Mouse (Mus musculus): ENCODE measurements around the gene Aasdh. TPM values are rescaled to one million over a fixed set of nuclear protein-coding genes. Genes with fewer than 3 reads are reported as not detected.
A peak's percentile ranks its signal among the peaks of the same experiment; 100 is the strongest.

Aasdh gene
- total RNA-seq, 2 experiments from 2014 or later, result 16.8 to 16.9 TPM

- DNase-seq, result peak; percentile 46 to 78
Observed at GRCm38 (mm10) chr5:76843448-76843847, 61.9 kb downstream of the Aasdh start.

DNA sequence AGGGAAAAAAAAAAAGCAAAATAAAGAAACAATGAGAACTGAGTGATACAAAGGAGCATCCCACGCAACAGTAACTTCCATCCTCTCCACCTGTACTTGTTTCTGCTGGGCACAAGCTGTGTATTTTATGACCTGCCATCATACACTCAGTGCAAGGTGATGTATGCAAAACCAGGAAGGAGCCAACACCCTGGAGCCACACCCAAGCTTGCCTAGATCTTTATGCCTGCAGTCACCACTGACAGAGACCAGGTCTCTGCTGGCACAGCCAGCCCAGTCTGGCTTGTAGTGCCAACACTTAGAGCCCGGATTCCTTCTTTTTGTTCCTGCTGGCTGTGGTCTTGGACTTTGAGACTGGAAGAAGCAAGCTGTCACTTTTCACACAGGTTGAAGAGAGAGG, 63.5 kb downstream of the Aasdh start:
- no peak for DNase-seq

GRCm38 (mm10) chr5:76839786-76840185, 65.5 kb downstream of the Aasdh start:
- DNase-seq, result no peak

GRCm38 (mm10) chr5:76837018-76837417, 68.3 kb downstream of the Aasdh start:
- DNase-seq, result peak; percentile 11 to 13

GRCm38 (mm10) chr5:76832529-76833210, 72.6 kb downstream of the Aasdh start:
- no peak for DNase-seq

DNA sequence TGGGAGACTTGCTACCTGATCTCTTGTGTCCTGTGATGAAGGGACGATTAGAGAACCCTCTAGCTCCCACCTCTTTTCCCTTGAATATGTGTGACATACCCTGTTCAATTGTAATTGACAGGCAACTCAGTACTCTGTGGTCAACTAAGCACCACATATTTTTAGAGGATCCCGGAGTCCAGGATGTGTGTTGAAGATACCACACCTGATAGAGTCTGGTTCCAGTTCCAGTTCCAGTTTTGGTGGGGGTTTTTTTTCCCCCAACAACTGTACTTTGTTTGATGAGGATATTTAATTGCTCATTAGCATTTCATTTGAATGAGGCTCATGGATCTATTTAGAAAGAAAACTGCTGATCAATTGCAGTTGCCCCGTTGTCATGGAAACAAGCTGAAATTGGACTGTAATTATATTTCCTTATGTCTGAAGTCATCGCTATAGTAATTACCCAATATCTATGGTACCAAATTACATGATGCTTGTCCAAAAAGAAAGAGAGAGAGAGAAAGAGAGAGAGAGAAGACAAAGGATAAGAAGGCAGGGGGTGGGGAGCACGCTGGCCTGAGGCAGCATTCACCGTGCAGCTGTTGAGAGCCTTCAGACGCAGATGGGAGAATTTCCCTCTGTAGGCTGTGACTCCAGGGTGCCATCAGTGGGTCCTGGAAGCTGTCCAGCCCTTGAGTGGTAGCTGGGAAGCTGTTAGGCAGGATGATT, 76.6 kb downstream of the Aasdh start:
- DNase-seq, result no peak

Other genes starting within 250 kb of the Aasdh start
- 1 to 10 TPM; 1.8 TPM for gene C530008M17Rik, start 249.0 kb downstream of the Aasdh start, total RNA-seq (2021)
- 100 to 1,000 TPM; 159 TPM for gene Paics, start 45.8 kb upstream of the Aasdh start, total RNA-seq (2021)
- gene Ppat, start 46.1 kb upstream of the Aasdh start, total RNA-seq (2021), result 10 to 100 TPM; 13.3 to 15.1 TPM
- 10 to 100 TPM; 40.4 to 50.6 TPM for gene Srp72, start 69.2 kb upstream of the Aasdh start, total RNA-seq (2021)
- gene Arl9, start 98.5 kb upstream of the Aasdh start, total RNA-seq (2021), result not detected
- not detected for gene Thegl, start 110.5 kb upstream of the Aasdh start, total RNA-seq (2021)
- 100 to 1,000 TPM; 417 to 443 TPM for gene Hopx, start 209.6 kb upstream of the Aasdh start, total RNA-seq (2021)

All from heart, adult 18-20 months (tissue).